Mouse (Mus musculus) midbrain, embryonic 12.5 days (tissue): Measurements from ENCODE around the gene Mgrn1. TPM values are rescaled to one million over a fixed set of nuclear protein-coding genes. Genes with fewer than 3 reads are reported as not detected.
A peak's percentile ranks its signal among the peaks of the same experiment; 100 is the strongest.

Source experiments
- ATAC-seq: fragments of 200-750 bp; cut with Nextera tagmentation; 2 replicates; pipeline ENCODE4 v1.8.0; 2017; ENCODE audit warnings: low read depth, moderate TSS enrichment, moderate library complexity; ENCODE audit not compliant: low FRiP score
- H3K27ac ChIP-seq: fragments of 300-500 bp; sonication (generic); replicated peaks from 2 replicates; pipeline ENCODE4 v1.5.1; 2016; ENCODE audit warnings: mild to moderate bottlenecking
- H3K27me3 ChIP-seq: fragments of 300-500 bp; sonication (generic); 2 replicates; pipeline ENCODE4 v1.6.1; 2016; ENCODE audit warnings: mild to moderate bottlenecking
- H3K36me3 ChIP-seq: fragments of 300-500 bp; sonication (generic); 2 replicates; pipeline ENCODE4 v1.6.1; 2016
- H3K4me1 ChIP-seq: fragments of 300-500 bp; sonication (generic); 2 replicates; pipeline ENCODE4 v1.6.1; 2016
- H3K4me2 ChIP-seq: fragments of 300-500 bp; sonication (generic); replicated peaks from 2 replicates; pipeline ENCODE4 v1.6.1; 2016; ENCODE audit warnings: mild to moderate bottlenecking, moderate library complexity
- H3K4me3 ChIP-seq: fragments of 300-500 bp; sonication (generic); 2 replicates; pipeline ENCODE4 v1.5.1; 2016; ENCODE audit warnings: mild to moderate bottlenecking
- H3K9ac ChIP-seq: fragments of 300-500 bp; sonication (generic); replicated peaks from 2 replicates; pipeline ENCODE4 v1.6.1; 2016; ENCODE audit warnings: mild to moderate bottlenecking, moderate library complexity
- H3K9me3 ChIP-seq: fragments of 300-500 bp; sonication (generic); 2 replicates; pipeline ENCODE4 v1.6.1; 2016; ENCODE audit warnings: mild to moderate bottlenecking
- WGBS: fragments of 180-500 bp; shearing (Covaris S2); methylation state at CpG from one replicate; pipeline ENCODE4 v1.1.7; 2016; 5-methylcytosine and 5-hydroxymethylcytosine counted together
- polyA plus RNA-seq: library from polyadenylated mRNA; unstranded; fragments of >200 nt; fragmentation: Nextera tagmentation; extraction: Ambion mirVana; gene quantifications from 2 replicates; pipeline ENCODE4 v1.2.1, GENCODE M21; 2016

The Mgrn1 gene
- polyA plus RNA-seq, 1 experiment from 2014 or later: 88.5 TPM

DNA sequence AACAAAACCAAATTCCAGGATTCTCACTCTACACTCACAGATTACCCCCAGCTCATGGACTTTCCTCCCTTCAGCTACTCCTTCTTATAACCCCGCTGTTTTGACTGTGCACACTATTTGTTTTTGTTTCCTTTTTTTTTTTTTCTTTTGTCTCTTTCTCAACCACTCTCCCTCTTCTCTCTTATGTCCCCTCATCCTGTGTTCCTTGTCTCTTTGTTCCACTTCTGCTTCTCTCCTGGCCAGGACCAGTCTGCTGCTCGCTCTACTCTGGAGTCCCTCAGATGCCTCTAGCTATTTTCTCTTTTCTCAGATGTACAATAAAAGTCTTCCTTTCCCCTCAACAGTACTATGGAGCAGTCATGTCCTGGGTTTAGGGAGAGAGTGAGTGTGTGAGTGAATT, 16.3 kb downstream of the Mgrn1 start:
- no peak for ATAC-seq
- Histone ChIP-seq H3K9me3 (no peaks in the 10 kb centered on the region), H3K27me3 (no peaks in the 10 kb centered on the region), H3K4me3 (no peak overlapping the region), H3K27ac (no peak overlapping the region), H3K36me3 (no peaks in the 10 kb centered on the region), H3K9ac (no peak overlapping the region), H3K4me1 (peaks cover 6% of the 10 kb centered on the region; the same call in 1 of the 2 replicates), H3K4me2 (no peak overlapping the region)
- 79% methylated on average over 2 of the region's 2 CpGs for WGBS

DNA sequence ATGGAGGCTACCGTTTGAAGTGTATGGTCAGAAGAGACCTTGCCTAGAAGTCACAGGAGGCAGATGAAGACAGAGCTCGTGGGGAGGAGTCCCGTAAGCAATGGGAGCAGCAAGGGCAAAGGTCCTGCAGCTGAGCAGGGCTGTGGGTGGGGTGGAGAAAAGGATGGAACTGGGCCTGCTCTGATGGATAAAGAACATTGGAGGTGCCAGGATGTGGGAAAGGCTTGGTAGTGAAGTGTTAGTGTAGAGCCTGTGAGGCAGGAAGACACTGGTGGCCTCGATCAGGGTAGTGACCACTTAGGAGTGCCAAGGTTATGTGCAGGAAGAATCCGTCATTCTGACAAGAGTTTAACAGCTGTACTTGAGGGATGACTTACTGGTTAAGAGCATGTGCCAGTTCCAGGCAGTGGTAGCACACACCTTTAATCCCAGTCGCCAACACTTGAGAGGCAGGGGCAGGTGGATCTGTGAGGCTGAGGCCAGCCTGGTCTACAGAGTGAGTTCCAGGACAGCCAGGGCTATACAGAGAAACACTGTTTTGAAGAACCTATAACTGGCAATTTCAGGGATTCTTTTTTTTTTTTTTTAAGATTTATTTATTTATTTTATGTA, 17.5 kb downstream of the Mgrn1 start:
- Histone ChIP-seq H3K27ac (no peak overlapping the region), H3K27me3 (no peaks in the 10 kb centered on the region), H3K9me3 (no peaks in the 10 kb centered on the region), H3K4me3 (no peak overlapping the region), H3K4me2 (no peak overlapping the region), H3K36me3 (no peaks in the 10 kb centered on the region), H3K9ac (no peak overlapping the region), H3K4me1 (peaks cover 6% of the 10 kb centered on the region; the same call in 1 of the 2 replicates)
- ATAC-seq: no peak
- 87% methylated on average over 6 of the region's 6 CpGs for WGBS

DNA sequence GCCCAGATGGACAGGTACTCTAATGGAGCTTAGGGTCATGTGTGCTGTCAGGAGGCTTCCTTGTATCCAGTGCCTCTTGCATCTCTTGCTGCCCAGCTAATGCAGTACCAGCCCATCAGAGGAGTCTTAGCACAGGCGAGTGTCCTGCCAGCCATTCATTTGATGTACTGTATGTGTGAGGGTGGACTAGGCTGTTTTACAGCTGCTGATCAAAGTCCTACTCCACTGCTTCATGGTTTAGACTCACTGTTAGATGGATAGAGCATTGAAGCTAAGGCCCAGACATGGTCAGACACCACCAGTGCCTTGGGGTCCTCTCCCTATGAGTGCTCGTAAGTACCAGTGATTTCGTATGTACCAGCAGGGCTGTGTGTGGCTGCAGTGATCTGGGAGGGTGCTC, 18.8 kb downstream of the Mgrn1 start:
- WGBS: 89% methylated on average over 3 of the region's 3 CpGs
- no peaks in the 10 kb centered on the region for H3K27me3 ChIP-seq
- peaks cover 6% of the 10 kb centered on the region; the same call in 1 of the 2 replicates for H3K4me1 ChIP-seq
- H3K4me2 ChIP-seq: no peak overlapping the region
- H3K9ac ChIP-seq: no peak overlapping the region
- no peak overlapping the region for H3K4me3 ChIP-seq
- no peak overlapping the region for H3K27ac ChIP-seq
- no peaks in the 10 kb centered on the region for H3K9me3 ChIP-seq
- H3K36me3 ChIP-seq: peaks cover 11% of the 10 kb centered on the region
- no peak for ATAC-seq

DNA sequence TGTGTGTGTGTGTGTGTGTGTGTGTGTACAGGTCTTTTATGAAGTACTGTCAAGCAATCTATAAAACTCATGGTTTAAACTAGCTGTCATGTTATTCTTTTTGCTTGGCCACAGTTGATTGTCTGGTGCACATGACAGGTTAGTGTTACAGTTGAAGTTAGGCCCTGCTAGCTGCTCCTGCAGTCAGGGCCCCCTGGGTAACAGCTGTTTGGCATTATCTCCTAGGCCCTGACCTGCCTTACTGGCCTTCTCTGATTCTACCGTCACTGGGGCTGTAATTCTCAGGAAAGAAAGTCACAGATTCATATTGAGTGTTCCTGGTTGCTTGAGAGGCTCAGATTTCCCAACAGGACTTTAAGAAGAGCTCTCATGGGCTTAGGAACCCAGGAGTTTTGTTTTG, 19.5 kb downstream of the Mgrn1 start:
- no peak for ATAC-seq
- Histone ChIP-seq H3K9ac (no peak overlapping the region), H3K27ac (no peak overlapping the region), H3K27me3 (no peaks in the 10 kb centered on the region), H3K36me3 (peaks cover 16% of the 10 kb centered on the region), H3K9me3 (no peaks in the 10 kb centered on the region), H3K4me2 (no peak overlapping the region), H3K4me1 (peaks cover 6% of the 10 kb centered on the region; the same call in 1 of the 2 replicates), H3K4me3 (no peak overlapping the region)
- WGBS: 68% methylated on average over 1 of the region's 1 CpGs

DNA sequence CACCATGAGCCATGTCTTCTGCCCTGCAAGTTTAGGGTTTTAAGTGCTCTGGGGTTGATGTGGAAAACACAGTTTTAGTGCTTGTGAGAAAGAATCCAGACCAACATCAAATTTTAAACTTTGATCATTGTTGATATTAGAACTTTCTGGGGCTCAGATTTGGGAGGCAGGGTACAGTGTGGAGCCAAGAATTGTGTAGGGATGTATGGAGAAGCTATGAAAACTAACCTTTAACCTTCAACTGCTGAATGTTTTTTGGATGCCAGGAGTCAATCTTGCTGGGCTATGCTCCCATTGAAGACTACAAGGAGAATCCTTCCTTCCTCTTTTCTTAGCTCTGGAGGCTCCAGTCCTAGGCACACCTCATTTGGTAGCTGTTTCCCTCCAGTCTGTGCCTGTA, 20.5 kb downstream of the Mgrn1 start:
- no peak overlapping the region for H3K27ac ChIP-seq
- no peak overlapping the region for H3K4me2 ChIP-seq
- H3K4me3 ChIP-seq: no peak overlapping the region
- no peaks in the 10 kb centered on the region for H3K27me3 ChIP-seq
- H3K9ac ChIP-seq: no peak overlapping the region
- H3K36me3 ChIP-seq: peaks cover 26% of the 10 kb centered on the region
- no peaks in the 10 kb centered on the region for H3K9me3 ChIP-seq
- ATAC-seq: no peak
- H3K4me1 ChIP-seq: no peaks in the 10 kb centered on the region

DNA sequence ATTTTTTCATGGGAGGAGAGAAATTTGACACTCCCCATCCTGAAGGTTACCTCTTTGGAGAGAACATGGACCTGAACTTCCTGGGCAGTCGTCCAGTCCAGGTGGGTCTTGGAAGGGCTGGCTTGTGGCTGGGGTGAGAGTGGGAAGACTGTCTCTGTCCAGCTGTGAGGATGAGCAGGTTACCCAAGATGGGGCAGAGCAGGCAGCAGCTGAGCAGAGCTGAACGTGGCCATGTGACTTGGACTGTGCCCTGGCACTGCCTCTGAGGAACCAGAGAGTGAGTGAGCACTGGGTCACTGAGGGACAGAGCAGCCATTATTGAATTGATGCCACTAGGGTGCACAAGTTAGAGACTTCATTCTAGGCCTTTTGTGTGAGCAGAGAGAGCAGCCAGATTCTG, 21.3 kb downstream of the Mgrn1 start:
- no peak overlapping the region for H3K27ac ChIP-seq
- H3K4me3 ChIP-seq: no peak overlapping the region
- WGBS: 78% methylated on average over 2 of the region's 2 CpGs
- H3K9ac ChIP-seq: no peak overlapping the region
- peaks cover 33% of the 10 kb centered on the region for H3K36me3 ChIP-seq
- no peaks in the 10 kb centered on the region for H3K4me1 ChIP-seq
- no peak for ATAC-seq
- no peaks in the 10 kb centered on the region for H3K27me3 ChIP-seq
- H3K4me2 ChIP-seq: no peak overlapping the region
- no peaks in the 10 kb centered on the region for H3K9me3 ChIP-seq

DNA sequence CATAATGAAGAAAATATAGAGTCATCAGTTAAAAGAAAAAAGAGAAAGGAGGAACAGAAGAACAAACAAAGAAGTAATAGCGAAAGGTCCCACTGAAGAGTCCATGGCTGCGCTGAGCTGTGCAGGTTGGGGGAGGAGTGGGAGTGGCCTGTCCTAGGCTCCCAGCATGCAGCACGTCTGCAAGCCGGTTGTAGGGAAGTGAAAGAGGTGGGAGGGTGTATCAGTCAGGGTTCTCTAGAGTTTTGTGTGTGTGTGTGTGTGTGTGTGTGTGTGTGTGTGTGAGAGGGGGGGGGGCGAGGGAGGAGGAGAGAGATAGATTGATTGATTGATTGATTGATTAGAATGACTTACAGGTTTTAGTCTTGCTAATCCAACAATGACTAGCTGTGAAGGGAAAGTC, 21.9 kb downstream of the Mgrn1 start:
- Histone ChIP-seq H3K4me1 (no peaks in the 10 kb centered on the region), H3K27ac (no peak overlapping the region), H3K9ac (no peak overlapping the region), H3K36me3 (peaks cover 37% of the 10 kb centered on the region), H3K9me3 (no peaks in the 10 kb centered on the region), H3K27me3 (no peaks in the 10 kb centered on the region), H3K4me2 (no peak overlapping the region), H3K4me3 (no peak overlapping the region)
- WGBS: 48% methylated on average over 4 of the region's 5 CpGs
- ATAC-seq: no peak

DNA sequence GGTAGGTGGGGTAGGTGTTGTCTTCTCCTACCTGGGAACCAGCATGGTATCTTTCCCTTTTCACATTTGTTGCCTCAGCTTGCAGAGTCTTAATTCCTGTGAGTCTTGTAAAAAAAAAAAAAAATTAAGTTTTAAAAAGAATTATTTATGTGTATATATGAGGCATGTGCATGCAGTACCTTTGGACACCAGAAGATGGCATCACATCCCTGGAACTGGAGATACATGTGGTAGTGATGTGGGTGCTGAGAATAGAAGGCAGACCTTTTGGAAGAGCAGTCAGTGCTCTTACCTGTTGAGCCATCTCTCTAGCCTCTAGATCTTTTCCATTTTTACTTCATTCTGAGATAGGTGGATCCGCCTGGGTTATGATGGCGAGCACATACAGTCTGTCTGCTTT, 23.7 kb downstream of the Mgrn1 start:
- Histone ChIP-seq H3K4me3 (no peak overlapping the region), H3K36me3 (peaks cover 46% of the 10 kb centered on the region), H3K27ac (no peak overlapping the region), H3K4me1 (0 out of 2 replicates have a peak, but pooled peaks cover 3% of the 10 kb centered on the region), H3K4me2 (no peak overlapping the region), H3K9me3 (no peaks in the 10 kb centered on the region), H3K27me3 (no peaks in the 10 kb centered on the region), H3K9ac (no peak overlapping the region)
- whole genome bisulfite sequencing: 100% methylated on average over 2 of the region's 2 CpGs
- ATAC-seq: no peak

DNA sequence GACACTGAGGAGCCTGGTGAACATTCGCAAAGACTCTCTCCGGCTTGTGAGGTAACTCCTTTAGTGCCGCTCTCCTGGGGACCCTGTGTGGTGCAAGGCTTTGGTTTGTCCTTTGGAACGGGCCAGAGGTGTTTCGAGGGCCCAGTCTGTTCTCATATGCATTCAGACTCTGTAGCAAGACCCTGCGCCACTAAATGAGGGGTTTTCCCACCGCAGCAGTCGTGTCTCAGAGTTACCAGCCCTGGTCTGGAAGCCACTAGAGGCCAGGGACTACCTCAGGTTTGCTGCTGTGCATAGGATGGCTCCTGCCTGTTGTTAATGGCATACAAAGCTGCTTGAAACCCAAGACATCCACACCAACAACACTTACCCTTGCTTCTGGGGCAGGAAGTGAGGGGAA, 24.7 kb downstream of the Mgrn1 start:
- Histone ChIP-seq H3K4me3 (no peak overlapping the region), H3K27me3 (no peaks in the 10 kb centered on the region), H3K27ac (no peak overlapping the region), H3K9me3 (no peaks in the 10 kb centered on the region), H3K4me2 (no peak overlapping the region), H3K4me1 (0 out of 2 replicates have a peak, but pooled peaks cover 3% of the 10 kb centered on the region), H3K9ac (no peak overlapping the region), H3K36me3 (peaks cover 52% of the 10 kb centered on the region)
- no peak for ATAC-seq
- WGBS: 91% methylated on average over 8 of the region's 8 CpGs

DNA sequence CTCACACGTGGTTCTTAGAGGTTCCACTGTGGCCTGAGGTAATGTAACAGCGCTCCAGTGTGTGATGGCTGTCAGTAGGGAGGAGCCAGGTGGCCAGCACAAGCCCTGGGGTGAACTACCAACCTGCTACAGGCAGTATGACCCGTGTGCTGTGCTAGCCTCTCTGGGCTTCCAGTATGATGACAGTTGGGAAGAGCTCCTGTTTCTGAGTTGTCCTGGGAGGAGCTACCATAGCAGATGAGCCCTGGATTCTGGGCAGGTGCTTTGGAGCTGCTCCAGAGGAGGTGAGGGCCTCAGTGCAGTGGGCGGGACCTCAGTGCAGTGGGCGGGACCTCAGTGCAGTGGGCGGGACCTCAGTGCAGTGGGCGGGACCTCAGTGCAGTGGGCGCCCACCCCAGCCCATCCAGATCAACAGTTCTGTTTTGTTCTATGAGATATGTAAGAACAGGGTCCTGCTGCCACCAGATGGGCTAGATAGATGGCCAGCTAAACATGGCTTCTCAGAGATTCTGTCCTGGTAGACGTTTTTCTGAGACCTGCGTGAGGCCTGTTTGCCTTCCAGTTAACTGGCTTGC, 26.1 kb downstream of the Mgrn1 start:
- H3K9me3 ChIP-seq: no peaks in the 10 kb centered on the region
- H3K27me3 ChIP-seq: no peaks in the 10 kb centered on the region
- no peak overlapping the region for H3K27ac ChIP-seq
- no peak for ATAC-seq
- WGBS: 82% methylated on average over 10 of the region's 10 CpGs
- 0 out of 2 replicates have a peak, but pooled peaks cover 3% of the 10 kb centered on the region for H3K4me1 ChIP-seq
- no peak overlapping the region for H3K9ac ChIP-seq
- no peak overlapping the region for H3K4me2 ChIP-seq
- H3K4me3 ChIP-seq: no peak overlapping the region
- peaks cover 59% of the 10 kb centered on the region for H3K36me3 ChIP-seq

DNA sequence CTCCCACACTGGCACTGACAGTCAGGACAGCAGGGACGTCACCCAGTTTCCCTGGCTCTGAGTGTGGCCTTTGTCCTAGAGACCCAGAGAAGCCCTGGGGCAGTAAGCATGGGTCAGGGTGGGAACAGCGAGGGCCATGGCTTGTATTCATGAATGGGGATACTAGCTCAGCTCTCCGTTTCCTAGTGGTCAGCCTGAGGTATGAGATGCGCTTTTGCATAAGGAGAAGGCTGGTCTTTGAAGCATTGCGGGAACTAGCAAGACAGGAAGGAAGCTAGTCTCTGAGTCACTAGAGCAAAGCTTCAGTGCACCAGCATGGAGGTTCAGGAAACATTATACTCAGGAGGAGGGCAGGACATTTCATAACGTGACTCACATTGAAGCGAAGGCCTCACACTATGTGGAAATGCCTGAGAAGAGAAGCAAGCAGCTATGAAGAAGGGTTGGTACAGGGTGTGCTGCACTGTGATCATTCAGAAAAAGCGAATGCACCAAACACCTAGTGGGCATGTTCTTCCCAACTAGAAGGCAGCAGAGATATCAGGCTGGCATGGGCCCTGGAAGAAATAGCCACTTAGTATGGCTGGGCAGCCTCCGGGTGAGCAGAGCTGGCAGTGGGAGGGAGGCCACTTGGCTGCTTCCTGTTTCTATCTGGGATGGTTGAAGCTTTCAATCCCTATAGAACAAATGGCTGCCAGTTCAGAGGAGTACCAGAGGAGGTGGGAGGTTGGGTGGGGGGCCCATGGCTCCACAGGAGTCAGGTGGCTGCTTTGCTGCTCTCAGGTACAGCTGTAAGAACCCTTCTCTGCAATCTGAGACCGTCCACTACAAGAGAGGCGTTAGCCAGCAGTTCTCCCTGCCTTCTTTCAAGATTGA, 27.1 kb downstream of the Mgrn1 start:
- H3K9me3 ChIP-seq: no peaks in the 10 kb centered on the region
- 79% methylated on average over 11 of the region's 11 CpGs for WGBS
- H3K4me3 ChIP-seq: no peak overlapping the region
- 0 out of 2 replicates have a peak overlapping the region, but pooled peaks have one; percentile 3 for H3K27ac ChIP-seq
- no peaks in the 10 kb centered on the region for H3K27me3 ChIP-seq
- H3K9ac ChIP-seq: no peak overlapping the region
- H3K36me3 ChIP-seq: peaks cover 59% of the 10 kb centered on the region
- H3K4me2 ChIP-seq: no peak overlapping the region
- H3K4me1 ChIP-seq: 0 out of 2 replicates have a peak, but pooled peaks cover 3% of the 10 kb centered on the region
- ATAC-seq: peak; percentile 55; the same call in 1 of the 2 replicates
